ENCODE assay signal across 14 mouse cellular contexts in the genomic region with DNA sequence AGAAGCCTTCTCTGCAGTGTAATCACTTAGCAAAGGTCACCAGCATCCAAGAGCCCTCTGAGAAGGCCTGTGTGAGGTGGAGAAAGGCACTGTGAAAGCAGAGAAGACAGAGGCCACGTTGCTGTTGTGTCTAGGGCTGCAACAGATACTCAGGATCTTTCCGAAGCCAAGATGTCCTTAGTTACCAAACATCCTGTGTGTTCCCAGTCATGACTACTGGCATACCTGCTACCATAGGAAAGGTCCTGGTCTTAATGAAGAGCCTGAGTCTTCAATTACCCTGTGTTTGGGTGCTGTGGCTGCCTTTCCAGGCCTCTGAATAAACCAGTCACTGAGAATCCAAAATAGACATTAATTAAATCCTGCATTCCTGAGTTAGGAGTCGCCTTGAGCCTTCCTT.
"Had no signal": no experiment of that assay in that cellular context is flagged by ENCODE, and none has a peak within 500 bp of the region (broad histone marks: within the 10 kb centered on the region; RNA-seq: fewer than 3 reads in every experiment).

No protein-coding gene starts in this region.

- DNase-seq: liver, postnatal 0 days; lung, embryonic 14.5 days; thymus, adult 18-20 months; thymus, postnatal 36 days had no signal

- H3K9ac ChIP-seq: limb, embryonic 12.5 days; limb, embryonic 15.5 days; liver, embryonic 14.5 days; liver, postnatal 0 days; lung, embryonic 14.5 days; midbrain, embryonic 12.5 days; midbrain, embryonic 15.5 days; neural tube, embryonic 13.5 days had no signal

- H3K4me1 ChIP-seq: midbrain, embryonic 15.5 days had no signal

- H3K4me2 ChIP-seq: limb, embryonic 12.5 days; limb, embryonic 15.5 days; liver, embryonic 11.5 days; lung, embryonic 14.5 days; midbrain, embryonic 12.5 days; midbrain, embryonic 15.5 days; neural tube, embryonic 13.5 days had no signal

- H3K4me3 ChIP-seq: limb, embryonic 12.5 days; limb, embryonic 15.5 days; midbrain, embryonic 12.5 days; midbrain, embryonic 15.5 days; neural tube, embryonic 13.5 days had no signal

- H3K27ac ChIP-seq: limb, embryonic 12.5 days; limb, embryonic 15.5 days; liver, embryonic 14.5 days; macrophage; midbrain, embryonic 12.5 days; midbrain, embryonic 15.5 days; neural tube, embryonic 13.5 days had no signal

- H3K9me3 ChIP-seq: limb, embryonic 12.5 days; limb, embryonic 15.5 days; midbrain, embryonic 12.5 days; midbrain, embryonic 15.5 days; neural tube, embryonic 13.5 days had no signal

- H3K36me3 ChIP-seq: limb, embryonic 12.5 days; limb, embryonic 15.5 days; midbrain, embryonic 12.5 days; midbrain, embryonic 15.5 days; neural tube, embryonic 13.5 days had no signal

- ATAC-seq: intestine, postnatal 0 days; liver, postnatal 0 days; lung, postnatal 0 days; midbrain, embryonic 15.5 days had no signal

- H3K27me3 ChIP-seq: limb, embryonic 12.5 days; limb, embryonic 15.5 days; midbrain, embryonic 12.5 days; midbrain, embryonic 15.5 days; neural tube, embryonic 13.5 days had no signal
